Mouse (Mus musculus) lung, postnatal 0 days (tissue): ENCODE data around the gene Rptor.

Experiments
- CTCF ChIP-seq: IDR thresholded peaks from 2 replicates; pipeline ENCODE4 v1.5.1; 2016; ENCODE audit warnings: antibody characterized with exemption, mild to moderate bottlenecking
- EP300 ChIP-seq: IDR thresholded peaks from 2 replicates; pipeline ENCODE4 v1.6.1; 2016; ENCODE audit warnings: antibody characterized with exemption, mild to moderate bottlenecking, control low read depth

DNA sequence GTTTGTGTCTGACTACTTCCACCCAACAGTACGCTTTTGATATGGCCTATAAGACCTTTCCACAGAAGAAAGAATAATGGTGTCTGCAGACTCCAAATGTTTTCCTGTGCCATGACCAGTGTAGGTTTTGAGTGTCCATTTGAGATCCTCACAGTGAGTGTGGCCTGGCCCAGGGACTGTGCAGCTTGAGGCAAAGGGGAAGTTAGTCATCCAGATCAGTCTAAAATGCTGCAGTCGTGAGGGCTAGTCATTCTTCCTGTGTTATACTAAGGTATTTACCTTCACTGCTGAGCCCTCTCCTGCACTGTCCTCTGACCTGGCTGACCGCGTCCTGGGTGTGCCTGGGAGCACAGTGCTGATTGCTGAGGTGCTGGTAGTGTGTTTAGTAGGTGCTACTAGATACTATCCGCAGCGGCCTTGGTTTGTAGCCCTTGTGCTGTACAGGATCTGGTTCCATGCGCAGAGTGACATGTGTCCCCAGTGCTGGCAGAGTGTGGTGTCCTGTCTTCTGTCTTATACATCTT is 211.4 kb downstream of the Rptor start:
- TF ChIP-seq CTCF: no peak
- TF ChIP-seq EP300: no peak
